Mouse (Mus musculus): ENCODE measurements at regions not wholly inside any gene's neighbourhood (a gene's known extent, or its start where the extent isn't known, plus 50 kb on each side); places are given as distances from the start of the nearest gene placed in this dataset.

GRCm38 (mm10) chr15:97578046-97578445 lies 127.6 kb downstream of the Rpap3 start:
- in situ Hi-C loops (cut with MboI): no loop called here

DNA sequence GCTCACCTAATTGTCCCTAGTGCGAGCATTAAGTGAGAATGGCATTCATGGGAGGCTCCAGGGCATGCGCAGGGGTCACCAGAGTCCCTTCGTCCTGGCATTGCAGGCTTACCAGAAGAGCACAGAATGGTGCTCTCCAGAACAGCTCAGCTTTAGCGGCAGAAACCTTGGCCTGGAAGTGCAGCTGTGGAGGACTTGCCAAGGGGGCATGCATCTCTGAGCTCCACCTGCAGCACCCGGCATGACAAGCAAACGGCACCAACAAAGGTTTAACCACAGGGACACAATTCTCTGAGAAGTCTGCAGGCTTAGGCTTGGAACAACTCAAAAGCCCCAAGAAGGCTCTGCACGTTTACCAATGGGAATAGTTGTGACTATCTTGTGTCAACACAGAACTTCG lies 128.4 kb downstream of the Rpap3 start:
- in situ Hi-C loops (cut with MboI): no loop called here

DNA sequence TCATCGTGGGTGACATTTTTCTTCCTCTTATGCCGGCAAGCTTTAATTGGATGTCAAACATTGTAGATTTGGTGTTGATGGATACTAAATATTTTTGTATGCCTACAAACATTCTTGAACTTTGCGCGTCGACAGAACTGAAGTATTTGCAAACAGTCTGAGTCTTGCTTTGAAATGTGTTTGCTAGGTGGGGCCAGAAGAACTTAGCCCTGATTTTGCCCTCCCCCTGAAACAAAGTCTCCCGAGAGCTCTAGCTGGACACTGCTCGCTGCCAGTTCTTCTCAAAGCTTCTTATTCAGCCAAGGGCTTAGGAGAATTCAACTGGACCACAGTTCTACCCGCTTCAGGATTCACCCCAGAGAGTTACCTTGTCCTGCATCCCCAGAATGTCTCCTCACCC lies 133.0 kb downstream of the Rpap3 start:
- in situ Hi-C loops (cut with MboI): no loop called here

DNA sequence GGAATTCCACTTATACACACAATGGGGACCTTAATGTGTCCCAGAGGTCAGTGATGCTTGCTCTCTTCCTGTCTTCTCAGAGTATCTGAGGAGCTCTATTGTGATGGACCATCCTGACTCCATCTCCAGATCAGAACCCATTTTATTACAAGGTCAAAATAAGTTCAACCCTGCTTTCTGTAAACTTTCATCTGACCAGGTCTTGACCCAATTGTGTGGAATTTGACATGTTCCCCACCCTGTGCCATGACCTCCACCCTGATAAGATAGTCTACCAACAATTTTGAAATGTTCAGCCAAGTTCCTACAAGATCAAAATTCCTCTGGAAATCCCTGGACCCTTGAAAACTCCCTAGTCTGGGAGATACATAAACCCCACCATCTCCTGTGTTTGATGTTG lies 133.7 kb downstream of the Rpap3 start:
- in situ Hi-C loops (cut with MboI): no loop called here

GRCm38 (mm10) chr15:97560096-97560495 lies 145.5 kb downstream of the Rpap3 start:
- in situ Hi-C loops (cut with MboI): no loop called here

DNA sequence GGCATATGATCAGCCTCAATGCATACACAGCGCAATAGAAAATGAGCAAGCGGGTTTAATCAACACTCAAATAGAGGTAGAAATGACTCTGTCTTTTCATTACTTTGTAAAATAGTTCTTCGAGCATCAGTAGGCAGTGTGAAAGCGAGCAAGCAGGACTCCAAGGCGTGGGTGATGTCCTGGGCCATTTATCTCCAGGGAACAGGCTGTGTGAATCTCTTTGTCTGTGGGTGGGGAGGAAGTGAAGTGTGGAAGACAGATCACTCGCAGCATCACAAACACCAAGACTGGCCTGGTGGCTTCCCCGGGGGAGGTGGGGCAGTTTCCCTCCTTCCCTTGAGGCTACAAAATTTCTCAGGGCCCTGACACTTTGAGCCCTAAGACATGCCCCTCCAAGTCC lies 146.9 kb downstream of the Rpap3 start:
- in situ Hi-C loops (cut with MboI): no loop called here

- in situ Hi-C loops (cut with MboI): no loop called here
Measured at GRCm38 (mm10) chr15:97548354-97548753, 157.3 kb downstream of the Rpap3 start.

- in situ Hi-C loops (cut with MboI): no loop called here
Measured at GRCm38 (mm10) chr15:97545034-97545433, 160.6 kb downstream of the Rpap3 start.

DNA sequence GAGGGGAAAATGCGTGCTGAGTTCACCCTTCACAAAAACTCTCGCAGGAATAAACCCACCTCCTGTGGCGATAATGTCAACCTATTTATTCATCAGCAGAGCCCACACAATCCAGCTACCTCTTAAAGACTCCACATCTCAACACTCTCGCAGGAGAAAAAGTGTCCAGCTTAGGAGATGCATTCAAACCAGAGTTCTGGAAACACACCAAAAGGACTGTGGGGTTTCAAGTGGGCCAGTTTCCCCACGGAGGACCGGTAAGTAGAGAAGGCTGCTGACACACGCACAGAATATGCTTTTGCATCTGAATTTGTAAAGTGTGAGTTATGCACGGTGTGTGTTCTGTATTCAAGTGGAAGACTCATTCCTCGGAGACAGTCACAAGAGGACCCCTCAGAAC lies 164.0 kb downstream of the Rpap3 start:
- in situ Hi-C loops (cut with MboI): no loop called here

GRCm38 (mm10) chr15:97536145-97536544 lies 169.5 kb downstream of the Rpap3 start:
- in situ Hi-C loops (cut with MboI): no loop called here

- in situ Hi-C loops (cut with MboI): no loop called here
Measured at GRCm38 (mm10) chr15:97534878-97535277, 170.7 kb downstream of the Rpap3 start.

DNA sequence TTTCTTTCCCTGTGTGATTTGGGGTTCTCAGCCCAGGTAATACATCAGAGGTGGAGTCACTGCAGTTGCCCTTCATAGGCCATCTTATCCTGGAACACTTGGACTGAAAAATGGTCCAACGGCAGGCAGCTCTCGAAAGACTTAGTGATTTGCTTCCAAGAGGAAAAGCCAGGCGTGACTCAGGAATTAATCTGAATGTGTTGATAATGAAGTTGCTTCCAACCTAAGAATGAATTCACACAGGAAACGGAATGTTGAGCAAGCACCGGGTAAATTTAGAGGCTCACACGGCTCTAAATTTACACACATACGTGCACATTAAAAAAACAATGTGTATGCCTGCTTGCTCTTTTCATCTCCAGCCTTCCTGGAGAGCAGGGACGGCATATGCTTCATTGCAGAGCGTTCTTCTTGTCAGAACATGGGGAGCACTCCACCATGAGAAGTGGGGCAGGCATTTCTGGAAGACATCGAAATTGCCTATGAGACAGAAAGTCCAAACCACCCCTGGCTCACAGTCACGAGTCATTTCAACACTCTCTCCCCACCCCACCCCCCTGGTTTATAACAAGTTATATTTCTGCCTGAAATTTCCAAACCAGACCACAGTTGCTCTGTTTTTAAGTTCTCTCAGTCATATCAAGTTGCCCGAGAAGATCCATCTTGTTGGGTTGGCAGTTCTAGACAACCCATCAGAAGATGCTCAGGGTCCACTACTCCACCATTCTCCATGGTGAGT lies 171.9 kb downstream of the Rpap3 start:
- in situ Hi-C loops (cut with MboI): no loop called here

- in situ Hi-C loops (cut with MboI): no loop called here
Measured at GRCm38 (mm10) chr15:97532346-97532910, 173.2 kb downstream of the Rpap3 start.

- in situ Hi-C loops (cut with MboI): no loop called here
Measured at GRCm38 (mm10) chr15:97528291-97529050, 177.2 kb downstream of the Rpap3 start.

DNA sequence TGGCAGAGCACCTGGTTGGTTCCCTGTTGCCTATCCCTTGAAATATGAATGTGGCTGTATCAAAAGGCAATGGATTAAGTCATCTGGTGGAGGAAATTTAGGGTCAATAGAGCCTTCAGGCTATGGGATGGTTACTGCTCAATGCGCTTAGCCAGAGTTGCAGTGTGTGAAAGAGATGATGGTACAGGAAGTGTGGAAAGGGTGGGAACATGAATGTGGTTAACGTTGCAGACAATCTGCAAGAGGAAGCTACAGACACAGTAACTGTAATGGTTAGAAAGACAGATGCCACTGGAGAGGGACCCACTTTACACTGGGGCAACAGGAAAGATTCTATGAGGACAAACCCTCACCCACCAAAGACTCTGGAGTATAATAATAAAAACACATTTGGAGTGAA lies 185.2 kb downstream of the Rpap3 start:
- in situ Hi-C loops (cut with MboI): no loop called here

DNA sequence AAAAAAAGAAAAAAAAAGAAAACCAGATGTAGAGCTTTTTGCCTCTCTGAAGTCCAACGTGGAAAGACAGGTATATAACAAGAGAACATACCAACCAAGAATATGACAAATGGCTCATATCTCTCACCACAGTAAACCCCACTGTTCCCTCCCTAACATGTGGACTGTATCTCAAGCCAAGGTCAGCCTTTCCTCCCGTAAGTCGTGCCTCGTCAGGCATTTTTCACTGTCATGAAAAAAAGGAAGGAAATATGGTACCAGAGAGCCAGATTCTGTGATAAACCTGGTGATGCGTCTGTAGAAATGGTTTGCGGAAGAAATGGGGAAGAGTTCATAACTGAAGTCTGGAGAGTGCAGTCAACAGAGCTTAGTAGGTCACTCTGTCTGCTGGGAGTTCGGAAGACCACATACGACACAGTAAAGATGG lies 185.7 kb downstream of the Rpap3 start:
- in situ Hi-C loops (cut with MboI): no loop called here

DNA sequence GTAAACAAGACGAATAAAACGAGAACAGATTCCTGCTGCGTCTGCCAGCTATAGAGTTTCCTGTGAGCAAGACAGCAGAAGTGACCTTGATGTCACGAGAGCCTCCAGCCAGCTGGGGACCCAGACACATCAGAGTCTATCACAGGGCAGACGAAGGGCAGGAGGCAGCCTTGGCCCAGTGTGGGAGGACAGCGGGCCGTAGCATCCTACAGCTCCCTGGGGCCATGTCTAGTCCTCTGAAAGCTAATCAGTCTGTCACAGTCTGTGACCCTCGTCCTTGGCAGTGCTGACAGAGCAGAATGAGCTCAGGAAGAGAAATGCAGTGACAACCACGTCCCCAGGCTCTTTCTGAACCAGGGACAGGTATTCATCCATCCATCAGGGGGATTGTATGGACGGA lies 187.7 kb downstream of the Rpap3 start:
- in situ Hi-C loops (cut with MboI): no loop called here

GRCm38 (mm10) chr15:97517188-97517587 lies 188.4 kb downstream of the Rpap3 start:
- in situ Hi-C loops (cut with MboI): no loop called here

DNA sequence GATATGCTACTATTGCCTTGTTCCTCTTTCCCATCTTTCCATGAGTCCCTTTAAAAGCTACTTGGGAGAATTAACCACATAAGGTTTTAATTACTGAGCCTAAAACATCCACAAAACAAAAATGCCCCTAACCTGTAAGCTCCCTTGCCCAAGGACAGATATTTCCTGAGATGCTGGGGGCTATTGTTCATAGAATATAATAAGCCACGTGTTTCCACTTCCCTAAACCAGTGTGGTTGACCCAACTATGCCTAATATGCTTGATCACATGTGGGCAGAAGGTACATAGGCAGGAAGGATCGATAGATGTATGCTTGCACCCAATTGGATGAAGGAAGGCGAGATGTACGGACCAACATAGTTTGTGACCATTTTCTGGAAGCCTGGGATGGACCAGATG lies 189.9 kb downstream of the Rpap3 start:
- in situ Hi-C loops (cut with MboI): no loop called here

- in situ Hi-C loops (cut with MboI): no loop called here
Measured at GRCm38 (mm10) chr15:97507656-97508306, 197.8 kb downstream of the Rpap3 start.

DNA sequence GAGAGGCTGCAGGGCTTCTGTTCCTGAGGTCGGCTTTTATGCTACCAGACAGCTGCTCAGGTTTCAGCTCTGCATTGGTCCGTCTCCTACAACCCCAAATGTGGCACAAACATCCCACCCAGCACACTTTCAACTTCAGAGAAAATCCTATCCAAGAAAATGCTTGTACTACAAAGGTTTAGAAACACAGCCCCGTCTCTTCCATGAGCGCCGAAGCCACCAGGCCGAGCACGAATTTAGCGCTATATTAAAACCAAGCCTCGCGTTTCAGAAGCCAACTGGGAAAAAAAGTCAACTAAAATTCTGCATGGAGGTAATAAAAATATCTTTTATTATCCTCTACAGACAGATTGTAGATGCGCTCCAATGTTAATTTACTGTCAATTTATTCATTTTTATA lies 198.4 kb downstream of the Rpap3 start:
- in situ Hi-C loops (cut with MboI): no loop called here

DNA sequence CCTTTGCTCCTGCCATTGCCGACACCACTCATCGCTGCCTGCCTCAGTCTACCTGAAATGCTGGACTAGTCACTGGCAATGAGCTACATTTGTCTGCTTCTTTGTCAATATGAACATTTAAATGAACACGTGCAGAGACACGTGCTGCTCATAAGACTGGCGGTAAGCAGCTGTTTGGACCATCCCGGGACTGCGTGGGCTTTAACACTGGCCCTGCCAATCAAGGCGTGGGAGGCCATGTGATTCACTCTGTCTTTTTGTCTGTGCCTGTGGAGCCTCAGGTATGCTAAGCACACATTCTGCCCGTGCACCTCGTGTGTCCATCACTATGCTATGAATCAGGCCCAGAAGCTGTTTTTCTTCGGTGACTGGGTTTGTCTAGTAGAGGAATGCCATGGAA lies 199.9 kb downstream of the Rpap3 start:
- in situ Hi-C loops (cut with MboI): no loop called here

- in situ Hi-C loops (cut with MboI): loop anchor here (5.0 kb wide), 1 partner anchor 37 kb away; no protein-coding TSS in a partner anchor
Measured at GRCm38 (mm10) chr15:97504325-97504724, 201.3 kb downstream of the Rpap3 start.
